Mouse (Mus musculus) midbrain, embryonic 15.5 days (tissue): ENCODE measurements at regions not wholly inside any gene's neighbourhood (a gene's known extent, or its start where the extent isn't known, plus 50 kb on each side); places are given as distances from the start of the nearest gene placed in this dataset.

Experiments
- ATAC-seq: fragments of 200-750 bp; cut with Nextera tagmentation; replicated peaks from 2 replicates; pipeline ENCODE4 v1.8.0; 2017; ENCODE audit warnings: moderate TSS enrichment
- H3K27ac ChIP-seq: fragments of 300-500 bp; sonication (generic); 2 replicates; pipeline ENCODE4 v1.5.1; 2015; ENCODE audit warnings: mild to moderate bottlenecking, inconsistent platforms
- H3K27me3 ChIP-seq: fragments of 300-500 bp; sonication (generic); replicated peaks from 2 replicates; pipeline ENCODE4 v1.6.1; 2015; ENCODE audit warnings: inconsistent platforms
- H3K36me3 ChIP-seq: fragments of 300-500 bp; sonication (generic); replicated peaks from 2 replicates; pipeline ENCODE4 v1.6.1; 2015; ENCODE audit warnings: inconsistent platforms
- H3K4me1 ChIP-seq: fragments of 300-500 bp; sonication (generic); 2 replicates; pipeline ENCODE4 v1.6.1; 2015; ENCODE audit warnings: inconsistent platforms
- H3K4me2 ChIP-seq: fragments of 300-500 bp; sonication (generic); 2 replicates; pipeline ENCODE4 v1.6.1; 2015; ENCODE audit warnings: inconsistent platforms, mild to moderate bottlenecking, moderate library complexity
- H3K4me3 ChIP-seq: fragments of 300-500 bp; sonication (generic); 2 replicates; pipeline ENCODE4 v1.5.1; 2015; ENCODE audit warnings: mild to moderate bottlenecking, inconsistent platforms
- H3K9ac ChIP-seq: fragments of 300-500 bp; sonication (generic); 2 replicates; pipeline ENCODE4 v1.6.1; 2015; ENCODE audit warnings: mild to moderate bottlenecking, inconsistent platforms
- H3K9me3 ChIP-seq: fragments of 300-500 bp; sonication (generic); 2 replicates; pipeline ENCODE4 v1.6.1; 2016; ENCODE audit warnings: inconsistent platforms
- WGBS: fragments of 180-500 bp; shearing (Covaris S2); methylation state at CpG from one replicate; pipeline ENCODE4 v1.1.7; 2015; ENCODE audit warnings: mixed read lengths; 5-methylcytosine and 5-hydroxymethylcytosine counted together

DNA sequence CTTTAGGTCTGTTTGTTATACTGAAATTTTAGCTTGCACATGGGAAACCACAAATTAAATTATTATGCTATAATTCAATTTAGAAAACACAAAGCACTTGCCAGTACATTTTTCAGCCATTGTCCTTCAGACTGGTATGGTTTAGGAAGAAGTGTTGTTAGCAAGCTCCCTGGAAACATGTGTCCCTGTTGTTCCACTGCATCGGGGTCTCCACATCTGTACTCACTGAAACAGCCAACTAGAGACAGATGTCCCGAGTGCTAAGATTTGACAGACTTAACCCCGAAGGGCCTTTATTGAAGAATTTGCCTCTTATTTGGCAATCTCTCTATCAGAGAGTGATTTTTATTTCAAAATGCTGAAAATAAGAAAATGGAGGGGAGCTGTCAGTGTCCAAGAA, 362.6 kb downstream of the Rfpl4b start:
- H3K4me2 ChIP-seq, result no peak overlapping the region
- 56% methylated on average over 3 of the region's 3 CpGs for WGBS
- ATAC-seq, result no peak

DNA sequence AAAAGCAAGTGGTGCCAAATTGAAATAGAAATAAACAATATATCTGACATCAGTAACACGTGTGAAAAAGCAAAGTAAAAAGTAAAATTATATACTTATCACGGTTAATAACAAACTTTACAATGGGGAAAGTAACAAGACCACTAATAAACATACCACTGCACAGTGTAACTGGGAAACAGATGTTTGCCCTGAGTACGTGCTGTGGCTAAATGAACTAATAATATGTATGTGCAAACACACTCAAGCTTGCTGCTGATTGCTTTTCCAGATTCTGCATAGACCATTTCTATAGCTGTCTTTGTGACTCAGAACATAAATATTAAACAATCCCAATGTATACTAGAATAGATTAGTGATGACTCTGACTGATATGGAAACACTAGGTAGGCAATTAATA, 363.2 kb downstream of the Rfpl4b start:
- no peaks in the 10 kb centered on the region for H3K27me3 ChIP-seq
- no peaks in the 10 kb centered on the region for H3K36me3 ChIP-seq
- no peak overlapping the region for H3K4me3 ChIP-seq
- WGBS, result 75% methylated on average over 3 of the region's 3 CpGs
- no peak overlapping the region for H3K9ac ChIP-seq
- H3K4me2 ChIP-seq, result no peak overlapping the region
- H3K9me3 ChIP-seq, result no peaks in the 10 kb centered on the region
- no peak overlapping the region for H3K27ac ChIP-seq
- ATAC-seq, result no peak
- no peaks in the 10 kb centered on the region for H3K4me1 ChIP-seq

More for the DNA sequence above, 362.6 kb downstream of the Rfpl4b start:
- no peak overlapping the region for H3K4me3 ChIP-seq
- H3K9me3 ChIP-seq, result no peaks in the 10 kb centered on the region
- H3K36me3 ChIP-seq, result no peaks in the 10 kb centered on the region
- no peak overlapping the region for H3K9ac ChIP-seq
- no peaks in the 10 kb centered on the region for H3K27me3 ChIP-seq
- H3K27ac ChIP-seq, result no peak overlapping the region
- H3K4me1 ChIP-seq, result no peaks in the 10 kb centered on the region

DNA sequence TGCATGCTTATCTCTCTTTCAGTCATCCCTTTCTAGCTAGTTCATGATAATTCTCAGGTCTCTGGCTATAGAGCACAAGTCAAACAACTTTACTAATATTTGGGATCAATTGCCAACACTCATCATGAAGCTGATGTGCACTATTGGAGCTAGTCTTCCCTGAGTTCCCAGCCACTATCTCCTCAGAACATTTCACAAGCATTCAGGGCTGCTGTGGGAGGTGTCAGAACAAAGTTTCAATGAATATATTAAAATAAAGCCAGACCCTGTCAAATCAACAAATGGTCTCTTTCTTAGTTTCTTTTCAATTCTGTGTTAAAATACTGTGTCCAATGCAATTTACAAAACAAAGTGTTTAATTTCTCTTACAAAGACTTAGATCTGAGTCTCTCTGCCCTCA, 364.8 kb downstream of the Rfpl4b start:
- Histone ChIP-seq H3K9ac (no peak overlapping the region), H3K9me3 (no peaks in the 10 kb centered on the region), H3K27me3 (no peaks in the 10 kb centered on the region), H3K4me3 (no peak overlapping the region), H3K27ac (no peak overlapping the region), H3K4me1 (no peaks in the 10 kb centered on the region), H3K36me3 (no peaks in the 10 kb centered on the region), H3K4me2 (no peak overlapping the region)
- no peak for ATAC-seq

DNA sequence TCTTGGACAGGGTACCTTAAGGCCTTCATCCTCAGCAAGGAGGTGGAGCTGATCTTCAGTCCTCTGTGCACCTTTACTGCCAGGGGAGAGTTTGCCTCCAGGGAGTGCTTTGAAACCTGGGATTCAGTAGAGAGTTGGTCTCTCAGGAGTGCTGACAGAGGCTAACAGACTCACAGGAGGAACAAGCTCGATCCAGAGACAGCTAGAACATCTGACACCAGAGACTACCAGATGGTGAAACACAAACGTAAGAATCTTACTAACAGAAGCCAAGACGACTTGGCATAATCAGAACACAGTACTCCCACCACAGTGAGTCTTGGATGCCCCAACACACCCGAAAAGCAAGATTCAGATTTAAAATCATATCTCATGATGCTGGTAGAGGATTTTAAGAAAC, 372.3 kb downstream of the Rfpl4b start:
- H3K27me3 ChIP-seq, result no peaks in the 10 kb centered on the region
- no peaks in the 10 kb centered on the region for H3K4me1 ChIP-seq
- 89% methylated on average over 4 of the region's 4 CpGs for WGBS
- H3K36me3 ChIP-seq, result no peaks in the 10 kb centered on the region
- no peak overlapping the region for H3K9ac ChIP-seq
- H3K9me3 ChIP-seq, result no peaks in the 10 kb centered on the region
- no peak overlapping the region for H3K4me2 ChIP-seq
- no peak overlapping the region for H3K27ac ChIP-seq
- ATAC-seq, result no peak
- H3K4me3 ChIP-seq, result no peak overlapping the region

DNA sequence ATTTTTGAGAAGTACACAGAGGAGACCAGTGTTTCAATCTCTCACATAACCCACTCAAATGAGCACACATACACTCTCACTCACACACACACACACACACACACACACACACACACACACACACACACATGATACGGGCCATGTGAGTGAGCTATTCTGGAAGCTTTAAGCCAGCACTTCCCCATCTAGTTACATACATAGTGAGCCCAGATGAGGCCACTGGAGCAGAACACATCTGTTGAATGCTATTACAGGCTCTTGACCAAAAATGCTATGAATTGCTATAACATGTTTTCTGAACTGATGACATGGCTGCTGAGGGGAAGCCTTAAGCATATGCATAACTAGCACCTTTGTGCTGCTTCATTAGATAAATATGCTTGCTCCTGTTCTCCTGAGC, 373.9 kb downstream of the Rfpl4b start:
- no peak overlapping the region for H3K9ac ChIP-seq
- H3K27ac ChIP-seq, result no peak overlapping the region
- ATAC-seq, result no peak
- H3K36me3 ChIP-seq, result no peaks in the 10 kb centered on the region
- H3K4me3 ChIP-seq, result no peak overlapping the region
- H3K4me1 ChIP-seq, result no peaks in the 10 kb centered on the region
- WGBS, result 91% methylated on average over 1 of the region's 1 CpGs
- no peaks in the 10 kb centered on the region for H3K27me3 ChIP-seq
- H3K9me3 ChIP-seq, result no peaks in the 10 kb centered on the region
- H3K4me2 ChIP-seq, result no peak overlapping the region

DNA sequence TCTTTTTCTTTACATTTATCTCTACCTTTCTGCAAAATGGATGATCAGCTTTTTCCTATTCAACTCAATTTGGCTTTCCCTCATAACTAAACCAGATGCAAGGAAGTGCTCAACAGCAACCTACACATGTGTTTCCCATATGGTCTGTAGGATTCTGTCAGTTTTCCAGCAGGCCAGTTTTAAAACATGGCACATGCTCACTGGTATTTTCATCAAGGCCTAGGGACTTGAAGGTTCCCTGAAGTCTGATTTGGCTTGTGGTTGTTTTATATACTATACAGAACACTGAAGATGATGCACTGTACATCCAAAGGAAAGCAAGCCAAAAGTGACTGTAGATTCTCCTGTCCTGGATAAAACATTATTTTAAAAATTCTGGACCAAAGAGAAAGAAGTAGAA, 374.3 kb downstream of the Rfpl4b start:
- H3K4me1 ChIP-seq, result no peaks in the 10 kb centered on the region
- no peak for ATAC-seq
- no peaks in the 10 kb centered on the region for H3K36me3 ChIP-seq
- H3K9me3 ChIP-seq, result no peaks in the 10 kb centered on the region
- H3K4me3 ChIP-seq, result no peak overlapping the region
- no peak overlapping the region for H3K4me2 ChIP-seq
- no peak overlapping the region for H3K27ac ChIP-seq
- H3K27me3 ChIP-seq, result no peaks in the 10 kb centered on the region
- H3K9ac ChIP-seq, result no peak overlapping the region

DNA sequence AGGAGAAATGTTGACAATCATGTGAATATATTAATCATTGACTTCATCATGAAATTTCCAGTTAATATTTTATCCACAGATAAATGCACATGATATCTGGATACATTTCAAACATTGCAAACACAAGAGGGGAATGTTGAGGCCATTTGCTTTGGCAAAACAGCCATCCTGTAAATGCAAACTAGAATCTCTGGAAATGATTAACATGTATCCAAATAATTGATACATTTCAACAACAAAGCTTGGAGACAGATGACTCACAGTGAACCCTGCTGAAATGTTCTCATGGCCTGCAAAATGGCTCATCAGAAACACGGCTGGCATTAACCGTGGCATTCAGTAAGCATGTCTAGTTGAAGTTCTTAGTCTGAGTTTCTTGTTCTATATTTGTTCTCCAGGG, 382.3 kb downstream of the Rfpl4b start:
- Histone ChIP-seq H3K27me3 (no peaks in the 10 kb centered on the region), H3K27ac (no peak overlapping the region), H3K9me3 (no peaks in the 10 kb centered on the region), H3K4me3 (no peak overlapping the region), H3K9ac (no peak overlapping the region), H3K4me1 (no peaks in the 10 kb centered on the region), H3K4me2 (no peak overlapping the region), H3K36me3 (no peaks in the 10 kb centered on the region)
- no peak for ATAC-seq
- 98% methylated on average over 2 of the region's 2 CpGs for WGBS

DNA sequence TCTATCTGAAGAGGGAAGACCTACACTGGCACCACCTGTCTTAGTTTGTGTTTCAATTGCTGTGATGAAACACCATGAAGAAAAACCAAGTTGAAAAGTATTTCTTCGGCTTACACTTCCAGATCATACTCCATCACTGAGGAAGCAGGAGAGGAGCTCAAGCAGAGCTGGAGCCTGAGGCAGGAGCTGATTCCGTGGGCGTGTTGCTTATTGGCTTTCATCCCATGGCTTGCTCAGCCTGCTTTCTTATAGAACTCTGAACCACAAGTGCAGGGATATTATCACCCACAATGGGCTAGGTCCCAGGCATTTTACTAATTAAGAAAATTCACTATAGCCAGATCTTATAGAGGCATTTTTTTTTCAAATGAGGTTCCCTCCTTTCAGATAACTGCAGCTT, 384.7 kb downstream of the Rfpl4b start:
- H3K27me3 ChIP-seq, result no peaks in the 10 kb centered on the region
- no peaks in the 10 kb centered on the region for H3K4me1 ChIP-seq
- no peaks in the 10 kb centered on the region for H3K36me3 ChIP-seq
- no peak for ATAC-seq
- no peak overlapping the region for H3K4me2 ChIP-seq
- no peak overlapping the region for H3K27ac ChIP-seq
- H3K9ac ChIP-seq, result no peak overlapping the region
- WGBS, result 86% methylated on average over 3 of the region's 3 CpGs
- no peak overlapping the region for H3K4me3 ChIP-seq
- no peaks in the 10 kb centered on the region for H3K9me3 ChIP-seq

DNA sequence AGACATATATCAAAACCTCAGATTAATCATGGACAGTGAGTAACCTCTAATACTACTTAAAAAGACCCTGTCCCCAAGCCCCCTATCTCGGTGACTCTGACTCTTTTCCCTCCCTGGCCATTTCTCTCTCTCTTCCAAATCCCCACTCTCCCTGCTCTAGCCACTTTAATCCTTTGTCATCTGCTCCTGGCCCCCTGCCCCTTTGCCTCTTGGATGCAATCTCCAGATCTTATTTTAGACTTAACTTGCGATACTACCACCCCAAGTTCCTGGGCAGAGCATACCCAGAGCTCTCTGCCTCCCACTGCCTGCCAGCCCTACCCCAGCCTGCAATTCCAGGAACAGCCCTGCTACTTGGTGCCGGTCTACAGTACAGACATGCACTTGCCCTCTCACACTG, 400.0 kb downstream of the Rfpl4b start:
- Histone ChIP-seq H3K27ac (no peak overlapping the region), H3K4me2 (no peak overlapping the region), H3K4me1 (no peaks in the 10 kb centered on the region), H3K4me3 (no peak overlapping the region), H3K9me3 (no peaks in the 10 kb centered on the region), H3K9ac (no peak overlapping the region), H3K27me3 (no peaks in the 10 kb centered on the region), H3K36me3 (no peaks in the 10 kb centered on the region)
- ATAC-seq, result no peak
- WGBS, result 77% methylated on average over 3 of the region's 3 CpGs

DNA sequence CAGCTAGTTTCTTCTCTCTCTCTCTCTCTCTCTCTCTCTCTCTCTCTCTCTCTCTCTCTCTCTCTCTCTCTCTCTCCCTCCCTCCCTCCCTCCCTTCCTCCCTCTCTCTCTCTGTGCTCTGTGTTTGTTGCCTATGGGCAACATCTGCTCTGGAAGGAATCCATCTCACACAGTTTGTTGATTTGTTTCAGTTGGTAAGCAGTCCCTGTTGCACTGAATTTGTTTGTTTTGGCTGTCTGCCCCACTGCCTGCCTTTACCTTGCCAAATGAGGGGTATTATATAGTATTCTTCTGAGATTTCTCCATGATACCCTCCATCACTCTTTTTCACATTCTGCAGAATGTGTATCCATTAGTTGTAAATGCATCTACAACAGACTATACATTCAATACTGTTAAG, 401.8 kb downstream of the Rfpl4b start:
- Histone ChIP-seq H3K36me3 (no peaks in the 10 kb centered on the region), H3K27me3 (no peaks in the 10 kb centered on the region), H3K4me1 (no peaks in the 10 kb centered on the region), H3K4me3 (no peak overlapping the region), H3K4me2 (no peak overlapping the region), H3K9ac (no peak overlapping the region), H3K9me3 (no peaks in the 10 kb centered on the region), H3K27ac (no peak overlapping the region)
- no peak for ATAC-seq

DNA sequence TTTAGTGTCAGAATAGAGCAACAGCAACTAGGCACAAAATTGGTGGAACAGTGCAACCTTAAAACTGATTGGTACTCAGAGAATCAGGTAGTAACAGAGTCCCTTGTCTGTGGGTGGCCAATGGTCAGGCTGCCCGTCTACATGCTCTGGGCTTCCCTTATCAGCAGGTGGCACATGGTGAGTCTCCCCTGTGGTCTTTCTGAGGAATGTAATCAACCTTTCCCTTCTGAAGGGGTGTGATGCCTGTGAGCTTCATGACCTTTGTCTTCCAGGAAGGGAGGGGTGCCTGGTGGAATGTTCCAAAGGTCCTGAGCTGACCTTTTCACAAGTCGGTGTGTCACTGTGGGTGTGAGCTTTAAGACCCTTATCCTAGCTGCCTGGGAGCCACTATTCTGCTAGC, 438.4 kb downstream of the Rfpl4b start:
- 67% methylated on average over 2 of the region's 2 CpGs for whole genome bisulfite sequencing
- Histone ChIP-seq H3K4me3 (no peak overlapping the region), H3K27ac (no peak overlapping the region), H3K9ac (no peak overlapping the region), H3K9me3 (no peaks in the 10 kb centered on the region), H3K27me3 (no peaks in the 10 kb centered on the region), H3K4me2 (no peak overlapping the region), H3K4me1 (no peaks in the 10 kb centered on the region), H3K36me3 (no peaks in the 10 kb centered on the region)
- ATAC-seq, result no peak

DNA sequence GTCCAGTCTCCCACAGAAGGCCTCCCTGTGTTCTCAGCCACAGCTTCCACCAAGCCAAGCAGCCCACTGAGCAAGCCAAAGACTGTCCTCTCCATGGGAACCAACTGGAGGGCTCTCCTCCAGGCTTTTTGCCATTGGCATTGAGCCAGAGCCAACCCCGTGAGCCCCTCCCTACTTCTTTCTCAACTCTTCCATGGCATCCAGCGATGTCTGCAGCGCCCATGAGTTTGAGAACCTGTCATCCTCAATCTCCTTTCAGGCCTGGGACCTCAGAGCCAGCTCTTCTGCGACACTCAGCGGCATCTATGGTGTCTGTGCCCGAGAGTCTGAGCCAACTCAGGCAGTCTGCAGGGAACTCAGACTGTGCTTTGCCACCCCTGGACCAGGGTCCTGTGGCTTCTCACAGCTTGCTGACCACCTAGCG, 439.7 kb downstream of the Rfpl4b start:
- peak; percentile 63 for ATAC-seq
- Histone ChIP-seq H3K27ac (no peak overlapping the region), H3K36me3 (no peaks in the 10 kb centered on the region), H3K9ac (no peak overlapping the region), H3K27me3 (no peaks in the 10 kb centered on the region), H3K4me2 (no peak overlapping the region), H3K9me3 (no peaks in the 10 kb centered on the region), H3K4me1 (no peaks in the 10 kb centered on the region; the same call in 1 of the 2 replicates), H3K4me3 (no peak overlapping the region)
- 86% methylated on average over 7 of the region's 7 CpGs for WGBS

DNA sequence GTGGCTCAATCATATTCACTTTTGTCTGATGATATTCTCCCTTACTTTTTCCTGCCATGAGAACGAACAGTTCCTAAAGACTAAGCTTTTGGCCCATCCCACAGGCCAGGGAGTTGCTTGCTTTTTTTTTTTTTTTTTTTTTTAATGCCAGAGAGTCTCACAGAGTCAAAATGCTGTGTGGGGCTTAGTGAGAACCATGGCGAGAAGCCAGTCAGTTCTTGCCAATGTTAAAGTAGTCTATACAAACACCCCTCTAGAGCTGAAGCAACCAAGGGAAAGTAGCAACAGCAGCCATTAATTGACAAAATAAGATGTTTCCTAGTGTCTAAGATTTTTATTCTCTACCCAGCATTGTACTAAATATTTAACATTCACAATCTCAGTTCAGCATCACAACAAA, 441.2 kb downstream of the Rfpl4b start:
- H3K27me3 ChIP-seq, result no peaks in the 10 kb centered on the region
- ATAC-seq, result no peak
- 74% methylated on average over 2 of the region's 2 CpGs for WGBS
- H3K36me3 ChIP-seq, result no peaks in the 10 kb centered on the region
- no peak overlapping the region for H3K4me2 ChIP-seq
- H3K27ac ChIP-seq, result no peak overlapping the region
- H3K9me3 ChIP-seq, result no peaks in the 10 kb centered on the region
- H3K4me3 ChIP-seq, result no peak overlapping the region
- no peaks in the 10 kb centered on the region; the same call in 1 of the 2 replicates for H3K4me1 ChIP-seq
- no peak overlapping the region for H3K9ac ChIP-seq

DNA sequence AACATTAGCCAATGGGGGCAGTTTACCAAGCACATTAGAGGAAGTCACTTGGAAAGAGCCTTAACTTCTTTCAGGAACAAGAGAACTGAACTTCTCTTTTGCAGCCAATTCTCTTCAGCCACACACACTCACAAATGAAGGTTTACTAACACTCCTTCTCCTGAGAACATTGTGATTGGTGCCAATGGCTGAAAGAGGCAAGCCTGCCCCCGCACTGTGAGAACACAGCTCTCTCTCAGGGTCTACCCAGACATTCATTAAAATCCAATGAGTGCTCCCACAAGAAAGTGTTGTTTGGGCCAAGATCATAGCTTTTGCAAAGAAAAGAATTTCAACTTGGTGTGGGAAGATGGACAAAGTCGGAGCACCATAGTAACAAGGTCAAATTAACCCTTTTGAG, 454.8 kb downstream of the Rfpl4b start:
- ATAC-seq, result no peak
- Histone ChIP-seq H3K9me3 (no peaks in the 10 kb centered on the region), H3K27ac (no peak overlapping the region), H3K4me1 (no peaks in the 10 kb centered on the region), H3K36me3 (no peaks in the 10 kb centered on the region), H3K4me2 (no peak overlapping the region), H3K9ac (no peak overlapping the region), H3K4me3 (no peak overlapping the region), H3K27me3 (no peaks in the 10 kb centered on the region)
- WGBS, result 87% methylated on average over 2 of the region's 2 CpGs
